In the genomic region with DNA sequence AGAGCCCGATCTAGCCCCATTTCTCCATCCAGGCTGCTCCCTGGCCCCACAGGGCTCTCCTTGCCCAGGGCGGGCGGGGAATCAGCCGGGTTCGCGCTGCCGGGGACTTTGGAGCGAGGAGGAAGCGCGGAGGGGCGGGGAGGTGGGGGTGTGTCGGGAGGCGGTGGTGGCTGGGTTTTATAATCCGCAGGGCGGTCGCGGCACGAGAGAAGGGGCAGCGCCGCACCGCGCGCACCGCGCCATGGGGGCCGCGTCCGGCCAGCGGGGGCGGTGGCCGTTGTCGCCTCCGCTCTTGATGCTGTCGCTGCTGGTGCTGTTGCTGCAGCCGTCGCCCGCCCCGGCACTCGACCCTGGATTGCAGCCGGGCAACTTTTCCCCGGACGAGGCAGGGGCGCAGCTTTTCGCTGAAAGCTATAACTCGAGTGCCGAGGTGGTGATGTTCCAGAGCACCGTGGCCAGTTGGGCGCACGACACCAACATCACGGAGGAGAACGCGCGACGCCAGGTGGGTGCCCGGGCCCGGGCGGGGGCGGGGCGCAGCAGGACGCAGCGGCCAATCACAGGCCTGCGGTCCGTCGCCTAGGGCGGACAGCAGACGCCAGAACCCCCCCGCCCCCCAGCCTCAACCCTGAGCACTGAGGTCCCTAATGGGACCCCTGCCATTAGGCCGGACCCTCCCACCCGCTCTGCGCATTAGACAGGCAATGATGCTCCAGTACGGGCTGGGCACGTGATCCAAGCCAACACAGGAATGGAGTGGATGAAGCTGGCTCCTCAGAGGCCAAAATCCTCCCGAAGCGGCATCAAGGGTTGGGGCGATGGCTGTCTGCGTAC, we compare ENCODE assay signal across 9 mouse cellular contexts. TPM values are rescaled to one million over a fixed set of nuclear protein-coding genes. Genes with fewer than 3 reads are reported as not detected.
DNase-seq lines count a peak whose midpoint lies in the region; ATAC-seq and TF ChIP-seq lines count a peak whose summit lies in the region.
"Had no signal": no experiment of that assay in that cellular context is flagged by ENCODE, and none has a peak within 500 bp of the region (broad histone marks: within the 10 kb centered on the region; RNA-seq: fewer than 3 reads in every experiment).

A gene (plus strand): TSS at position 205 of the 834 bp plus-strand sequence.

- TF ChIP-seq CTCF in cortical plate, adult 2 months (IDR thresholded peaks at IDR 0.05; ENCODE audit: extremely low read depth, insufficient read depth, low read length) = no peak
- no peak for TF ChIP-seq CTCF in liver, postnatal 0 days (IDR thresholded peaks at IDR 0.05; ENCODE audit: low read depth)

- no peaks in the 10 kb centered on the region for H3K9me3 ChIP-seq in liver, postnatal 0 days (ENCODE audit: low read length)
- no peaks in the 10 kb centered on the region for H3K9me3 ChIP-seq in neural tube, embryonic 14.5 days (ENCODE audit: control insufficient read depth, low read length)

- 2% methylated on average over 62 of the region's 76 CpGs for WGBS in liver, postnatal 0 days (ENCODE audit: insufficient replicate concordance)
- WGBS in neural tube, embryonic 14.5 days = under 1% methylated on average over 67 of the region's 76 CpGs

- TF ChIP-seq EP300 in liver, postnatal 0 days (IDR thresholded peaks at IDR 0.05; ENCODE audit: low read depth) = no peak

- TF ChIP-seq POLR2A in cortical plate, adult 2 months (IDR thresholded peaks at IDR 0.05; ENCODE audit: extremely low read depth, insufficient read depth, low read length) = no peak

- H3K4me3 ChIP-seq in cortical plate, adult 2 months (ENCODE audit: insufficient read depth, low read length) = peak within 1 kb of the TSS; percentile 34
- peak within 1 kb of the TSS; percentile 42 for H3K4me3 ChIP-seq in liver, postnatal 0 days (ENCODE audit: low read depth, low read length)
- H3K4me3 ChIP-seq in neural tube, embryonic 14.5 days (ENCODE audit: low read depth, low read length) = peak within 1 kb of the TSS; percentile 52

- ATAC-seq in liver, postnatal 0 days = no peak
- peak; percentile 86 for ATAC-seq in neural tube, embryonic 14.5 days (ENCODE audit: low read depth)

- H3K27ac ChIP-seq in cortical plate, adult 2 months (ENCODE audit: insufficient read depth, low read length) = no peak within 1 kb of the TSS
- no peak within 1 kb of the TSS for H3K27ac ChIP-seq in liver, postnatal 0 days (ENCODE audit: low read depth)
- H3K27ac ChIP-seq in neural tube, embryonic 14.5 days (ENCODE audit: low read depth, low read length) = no peak within 1 kb of the TSS

- H3K4me2 ChIP-seq in liver, postnatal 0 days (ENCODE audit: low read depth, low read length) = peak within 1 kb of the TSS; percentile 69
- H3K4me2 ChIP-seq in neural tube, embryonic 14.5 days (ENCODE audit: low read depth, low read length) = peak within 1 kb of the TSS; percentile 96

- H3K27me3 ChIP-seq in liver, postnatal 0 days (ENCODE audit: insufficient read depth, low read length) = peaks cover 53% of the 10 kb centered on the region
- H3K27me3 ChIP-seq in neural tube, embryonic 14.5 days (ENCODE audit: control insufficient read depth, insufficient read depth, low read length) = peaks cover 16% of the 10 kb centered on the region

- H3K4me1 ChIP-seq in cortical plate, adult 2 months (ENCODE audit: control insufficient read depth, insufficient read depth, low read length) = no peaks in the 10 kb centered on the region
- peaks cover 5% of the 10 kb centered on the region; the same call in 1 of the 2 replicates for H3K4me1 ChIP-seq in liver, postnatal 0 days (ENCODE audit: insufficient read depth)
- peaks cover 7% of the 10 kb centered on the region; the same call in 1 of the 2 replicates for H3K4me1 ChIP-seq in neural tube, embryonic 14.5 days (ENCODE audit: control insufficient read depth, insufficient read depth, low read length)

- DNase-seq in layer of hippocampus, adult 8-10 months (ENCODE audit: low spot score in 2 of 2) = no peak
- DNase-seq in layer of hippocampus, postnatal 36 days = no peak
- peak; percentile 97 for DNase-seq in heart, adult 11 months
- DNase-seq in kidney, adult 11 months = peak; percentile 30
- peak; percentile 35 for DNase-seq in liver, postnatal 0 days
- DNase-seq in spleen, postnatal 4 days (ENCODE audit: low spot score in 2 of 2) = no peak

- H3K36me3 ChIP-seq in liver, postnatal 0 days (replicated peaks; ENCODE audit: insufficient read depth, low read length) = no peaks in the 10 kb centered on the region
- no peaks in the 10 kb centered on the region for H3K36me3 ChIP-seq in neural tube, embryonic 14.5 days (ENCODE audit: control insufficient read depth, insufficient read depth, low read length)

- H3K9ac ChIP-seq in liver, postnatal 0 days (replicated peaks) = no peak within 1 kb of the TSS; the same call in 1 of the 2 replicates
- peak within 1 kb of the TSS; percentile 60 for H3K9ac ChIP-seq in neural tube, embryonic 14.5 days (replicated peaks; ENCODE audit: low read depth, low read length)

RNA-seq across cellular contexts. Expression of the gene that starts here (rescaled TPM):
- 10 to 100 TPM in 3 of 4 experiments, 1 to 10 TPM in 1; 7.8 to 10.9 (median 10.6) TPM for total RNA-seq in layer of hippocampus, adult 8-10 months (2022)
- 1 to 10 TPM; 5.0 to 8.1 TPM for total RNA-seq in layer of hippocampus, postnatal 36 days (2021)
- 8.7 and 9.3 TPM in 2 replicates for polyA plus RNA-seq in cortical plate, adult 2 months (2012; rRNA removed)
- 0.07 and 0.09 TPM in 2 replicates for polyA plus RNA-seq in liver, postnatal 0 days (2015; fragmentation: Nextera tagmentation; extraction: Ambion mirVana)
- polyA plus RNA-seq in neural tube, embryonic 14.5 days (2014; fragmentation: Nextera tagmentation; extraction: Ambion mirVana) = 4.0 and 4.1 TPM in 2 replicates
- total RNA-seq: MEL had no signal

Comparison
In these comparisons a context has a peak if more than half of its experiments do, and no peak if none do; other contexts are left out.
1. Peak in DNase-seq, H3K4me3 ChIP-seq and H3K4me2 ChIP-seq in liver, postnatal 0 days; RNA of the gene not detected or under 1 TPM.
2. DNase-seq: peak in heart, adult 11 months (single experiment) and kidney, adult 11 months (single experiment); none in layer of hippocampus, adult 8-10 months (0 of 2), layer of hippocampus, postnatal 36 days (0 of 2) and spleen, postnatal 4 days (0 of 2).
3. Peak in every context shown above with its lines, with median percentiles within 50 percentile points of each other: H3K4me3 ChIP-seq.